Mouse (Mus musculus): ENCODE measurements around the gene Tut1.

DNA sequence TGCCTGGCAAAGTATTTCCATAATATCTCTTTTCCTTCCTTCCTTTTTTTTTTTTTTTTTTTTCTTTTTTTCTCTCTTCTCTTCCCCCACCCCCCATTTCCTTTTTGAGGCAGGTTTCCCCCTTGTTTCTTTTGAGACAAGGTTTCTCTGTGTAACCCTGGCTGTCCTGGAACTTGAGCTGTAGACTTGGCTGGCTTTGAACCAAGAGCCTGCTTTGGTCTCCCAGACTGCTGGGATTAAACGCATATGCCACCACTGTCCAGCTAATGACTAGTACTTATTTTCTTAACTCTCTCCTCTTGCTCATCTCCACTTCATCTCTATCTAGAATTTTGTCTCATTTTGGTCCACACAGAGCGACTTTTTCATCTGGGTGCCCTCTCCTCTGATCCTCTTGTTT is 10.6 kb upstream of the Tut1 start:
- no peak for TF ChIP-seq CTCF (IDR thresholded peaks at IDR 0.05; ENCODE audit: low read depth)
- no peak for TF ChIP-seq EP300 (IDR thresholded peaks at IDR 0.05; ENCODE audit: low read depth)

Measured in heart, postnatal 0 days (tissue).